Mouse (Mus musculus): ENCODE measurements around the gene Sec22b.

Gene Sec22b

DNA sequence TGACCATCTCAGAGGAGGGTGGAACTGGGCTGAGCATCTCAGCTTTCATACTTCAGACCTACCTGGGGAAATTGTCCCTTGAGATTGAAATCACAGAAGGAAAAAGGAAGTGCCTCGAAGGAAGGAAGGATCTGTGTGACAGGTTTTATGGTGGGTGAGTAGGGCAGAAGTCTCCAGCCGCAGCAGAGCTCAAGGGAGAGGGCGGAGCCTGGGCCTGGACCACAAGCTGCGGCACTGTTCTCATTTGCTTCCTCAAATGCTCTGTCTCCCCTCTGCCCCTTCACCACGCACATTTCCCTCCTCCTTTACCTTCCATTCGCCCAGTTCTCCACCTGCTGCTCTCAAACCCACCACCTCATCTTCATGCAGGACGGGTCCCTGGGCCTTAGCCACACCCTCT, 70.1 kb downstream of the Sec22b start:
- in situ Hi-C loops (cut with MboI, MseI), result no loop called here

DNA sequence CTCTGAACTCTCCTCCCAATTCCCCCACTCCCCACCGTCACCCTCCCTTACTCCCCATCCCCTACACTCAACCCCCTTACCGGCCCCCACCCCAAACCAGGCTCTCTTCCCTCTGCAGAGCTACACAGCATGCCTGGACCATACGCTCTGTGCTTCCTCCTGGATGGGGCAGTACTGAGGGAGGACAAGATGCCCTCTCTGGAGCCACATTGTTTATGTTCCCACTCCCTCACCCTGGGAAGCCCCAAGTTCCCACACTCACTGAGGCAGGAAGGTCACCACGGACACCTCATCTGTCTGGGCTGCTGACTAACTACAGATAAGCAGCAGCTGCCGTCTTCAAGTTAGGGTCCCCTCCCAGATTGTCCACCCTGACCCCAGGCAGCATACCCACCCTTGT, 71.2 kb downstream of the Sec22b start:
- in situ Hi-C loops (cut with MboI, MseI), result no loop called here

GRCm38 (mm10) chr3:97972707-97973106, 71.7 kb downstream of the Sec22b start:
- in situ Hi-C loops (cut with MboI, MseI), result no loop called here
